Mouse (Mus musculus): ENCODE data around the gene Noc3l. TPM values are rescaled to one million over a fixed set of nuclear protein-coding genes. Genes with fewer than 3 reads are reported as not detected.

Gene Noc3l
- polyA plus RNA-seq (2014; fragmentation: Illumina TruSeq; extraction: RNeasy Lipid Tissue Mini Kit (QIAGEN cat#74804); ENCODE audit: low read depth, low replicate concordance) = 15.6 TPM

GRCm38 (mm10) chr19:38818766-38819426 lies at the start of gene Noc3l:
Gene Noc3l, minus strand, starts transcription at chr19:38819237.

GRCm38 (mm10) chr19:38836438-38837170 lies 17.6 kb upstream of the Noc3l start, which contains the start of gene Tbc1d12:
Gene Tbc1d12, plus strand, starts transcription at chr19:38836579.

Other genes starting within 250 kb of the Noc3l start
- gene Tbc1d12, start 17.3 kb upstream of the Noc3l start, polyA plus RNA-seq (2014; fragmentation: Illumina TruSeq; extraction: RNeasy Lipid Tissue Mini Kit (QIAGEN cat#74804); ENCODE audit: low read depth, low replicate concordance) = 31.6 TPM
- gene Hells, start 111.7 kb upstream of the Noc3l start, polyA plus RNA-seq (2014; fragmentation: Illumina TruSeq; extraction: RNeasy Lipid Tissue Mini Kit (QIAGEN cat#74804); ENCODE audit: low read depth, low replicate concordance) = 105 TPM
- 1.2 TPM for gene Cyp2c55, start 187.8 kb upstream of the Noc3l start, polyA plus RNA-seq (2014; fragmentation: Illumina TruSeq; extraction: RNeasy Lipid Tissue Mini Kit (QIAGEN cat#74804); ENCODE audit: low read depth, low replicate concordance)
- 1.5 TPM for gene Cyp2c65, start 241.8 kb upstream of the Noc3l start, polyA plus RNA-seq (2014; fragmentation: Illumina TruSeq; extraction: RNeasy Lipid Tissue Mini Kit (QIAGEN cat#74804); ENCODE audit: low read depth, low replicate concordance)